Mouse (Mus musculus) MEL (cell line): ENCODE data around the gene Gm9803.

Source experiments
- CTCF ChIP-seq, 3 experiments: IDR thresholded peaks in 2 of 3; conservative IDR thresholded peaks in 1 of 3; 2 replicates each; pipeline ENCODE4 v1.5.1; 2011 to 2012; ENCODE audit warnings: low read length in 3 of 3, low read depth in 2 of 3, mild to moderate bottlenecking in 2 of 3, improper control_type of control experiment in 1 of 3, inconsistent platforms in 1 of 3, mixed read lengths in 1 of 3, moderate library complexity in 1 of 3; ENCODE audit not compliant: control insufficient read depth in 1 of 3, insufficient read depth in 1 of 3, poor library complexity in 1 of 3, severe bottlenecking in 1 of 3
- EP300 ChIP-seq, 2 experiments: IDR thresholded peaks; 2 replicates each; pipeline ENCODE4 v1.6.1; 2011; ENCODE audit warnings: improper control_type of control experiment in 2 of 2, low read length in 2 of 2, low read depth in 1 of 2, mild to moderate bottlenecking in 1 of 2
- GATA1 ChIP-seq: IDR thresholded peaks from 2 replicates; pipeline ENCODE4 v1.6.1; 2011; ENCODE audit warnings: low read depth, low read length, improper control_type of control experiment
- HCFC1 ChIP-seq: IDR thresholded peaks from 2 replicates; pipeline ENCODE4 v1.6.1; 2012; ENCODE audit warnings: low read depth, mild to moderate bottlenecking, inconsistent platforms, low read length, improper control_type of control experiment, moderate library complexity
- JUND ChIP-seq: IDR thresholded peaks from 2 replicates; pipeline ENCODE4 v1.6.1; 2011; ENCODE audit warnings: low read depth, mild to moderate bottlenecking, improper control_type of control experiment, low read length
- MXI1 ChIP-seq: IDR thresholded peaks from 2 replicates; pipeline ENCODE4 v1.6.1; 2011; ENCODE audit warnings: mild to moderate bottlenecking, low read depth, low read length, improper control_type of control experiment
- MYC ChIP-seq: IDR thresholded peaks from 2 replicates; pipeline ENCODE4 v1.6.1; 2011; ENCODE audit warnings: low read depth, mild to moderate bottlenecking, low read length, improper control_type of control experiment, moderate library complexity
- NRF1 ChIP-seq: IDR thresholded peaks from 2 replicates; pipeline ENCODE4 v1.6.1; 2014; ENCODE audit warnings: low read depth, mild to moderate bottlenecking, inconsistent platforms, low read length, improper control_type of control experiment, moderate library complexity; ENCODE audit not compliant: poor library complexity, insufficient read depth, severe bottlenecking
- USF1 ChIP-seq: IDR thresholded peaks from 2 replicates; pipeline ENCODE4 v1.6.1; 2014; ENCODE audit warnings: low read depth, mild to moderate bottlenecking, inconsistent platforms, low read length, improper control_type of control experiment, moderate library complexity
- ZMIZ1 ChIP-seq: IDR thresholded peaks from 2 replicates; pipeline ENCODE4 v1.6.1; 2012; ENCODE audit warnings: low read depth, mild to moderate bottlenecking, inconsistent platforms, low read length, improper control_type of control experiment, moderate library complexity

- no peak for TF ChIP-seq JUND
- no peak for TF ChIP-seq EP300 (IDR thresholded peaks at IDR 0.05; ENCODE audit: low read depth in 1 of 2, low read length in 2 of 2)
- no peak for TF ChIP-seq USF1
- no peak for TF ChIP-seq ZMIZ1
- no peak for TF ChIP-seq NRF1
- TF ChIP-seq GATA1: no peak
- no peak for TF ChIP-seq HCFC1
- no peak for TF ChIP-seq CTCF (IDR thresholded peaks at IDR 0.05 in 2 of 3, conservative IDR thresholded peaks at IDR 0.05 in 1 of 3; ENCODE audit: control insufficient read depth in 1 of 3, insufficient read depth in 1 of 3, low read depth in 2 of 3, low read length in 3 of 3, poor library complexity in 1 of 3, severe bottlenecking in 1 of 3)
- no peak for TF ChIP-seq MYC
- no peak for TF ChIP-seq MXI1
Measured at GRCm38 (mm10) chr10:43485751-43486268, 38.1 kb upstream of the Gm9803 start.
